Mouse (Mus musculus): Measurements from ENCODE around the gene Prmt2. TPM values are rescaled to one million over a fixed set of nuclear protein-coding genes. Genes with fewer than 3 reads are reported as not detected.

Gene Prmt2
- polyA plus RNA-seq, 1 experiment from 2014 or later: 42.6 TPM

GRCm38 (mm10) chr10:76245106-76245505 is 7.4 kb upstream of the Prmt2 start:
- no peak overlapping the region for H3K4me3 ChIP-seq (ENCODE audit: low read length)
- H3K36me3 ChIP-seq (ENCODE audit: control insufficient read depth, insufficient read depth, low read length): no peaks in the 10 kb centered on the region
- H3K27ac ChIP-seq (ENCODE audit: low read length): no peak overlapping the region
- no peak for ATAC-seq
- H3K9me3 ChIP-seq (ENCODE audit: control insufficient read depth, low read length): no peaks in the 10 kb centered on the region
- H3K27me3 ChIP-seq (replicated peaks; ENCODE audit: control insufficient read depth, insufficient read depth, low read length): no peaks in the 10 kb centered on the region
- no peak overlapping the region for H3K4me2 ChIP-seq (ENCODE audit: low read depth, low read length)
- 86% methylated on average over 2 of the region's 2 CpGs for WGBS
- no peak overlapping the region for H3K9ac ChIP-seq (ENCODE audit: low read depth, low read length)
- no peaks in the 10 kb centered on the region for H3K4me1 ChIP-seq (ENCODE audit: control insufficient read depth, insufficient read depth, low read length)

DNA sequence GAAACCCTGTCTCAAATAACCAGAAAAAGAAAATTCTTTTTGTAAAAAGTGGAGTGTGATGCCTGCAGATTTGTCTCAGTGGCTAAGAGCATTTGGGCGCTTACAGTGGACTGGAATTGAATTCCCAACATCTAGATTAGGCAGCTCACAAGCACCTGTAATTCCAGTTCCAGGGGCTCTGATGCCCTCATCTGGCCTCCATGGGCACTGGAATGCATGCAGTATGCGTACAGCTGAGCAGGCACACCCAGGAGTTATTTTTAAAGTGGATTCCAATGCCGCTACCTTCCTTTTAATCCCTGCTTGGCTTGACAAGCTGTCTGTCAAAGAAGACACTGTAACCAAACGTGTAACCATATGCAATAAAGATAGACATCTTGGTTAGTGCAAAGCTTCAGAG is 1.7 kb upstream of the Prmt2 start:
- no peaks in the 10 kb centered on the region for H3K36me3 ChIP-seq (ENCODE audit: control insufficient read depth, insufficient read depth, low read length)
- H3K9me3 ChIP-seq (ENCODE audit: control insufficient read depth, low read length): no peaks in the 10 kb centered on the region
- no peak overlapping the region for H3K4me2 ChIP-seq (ENCODE audit: low read depth, low read length)
- ATAC-seq: no peak
- H3K27ac ChIP-seq (ENCODE audit: low read length): no peak overlapping the region
- H3K27me3 ChIP-seq (replicated peaks; ENCODE audit: control insufficient read depth, insufficient read depth, low read length): no peaks in the 10 kb centered on the region
- H3K4me3 ChIP-seq (ENCODE audit: low read length): no peak overlapping the region
- peaks cover 4% of the 10 kb centered on the region; the same call in 1 of the 2 replicates for H3K4me1 ChIP-seq (ENCODE audit: control insufficient read depth, insufficient read depth, low read length)
- WGBS: 69% methylated on average over 4 of the region's 4 CpGs
- no peak overlapping the region for H3K9ac ChIP-seq (ENCODE audit: low read depth, low read length)

DNA sequence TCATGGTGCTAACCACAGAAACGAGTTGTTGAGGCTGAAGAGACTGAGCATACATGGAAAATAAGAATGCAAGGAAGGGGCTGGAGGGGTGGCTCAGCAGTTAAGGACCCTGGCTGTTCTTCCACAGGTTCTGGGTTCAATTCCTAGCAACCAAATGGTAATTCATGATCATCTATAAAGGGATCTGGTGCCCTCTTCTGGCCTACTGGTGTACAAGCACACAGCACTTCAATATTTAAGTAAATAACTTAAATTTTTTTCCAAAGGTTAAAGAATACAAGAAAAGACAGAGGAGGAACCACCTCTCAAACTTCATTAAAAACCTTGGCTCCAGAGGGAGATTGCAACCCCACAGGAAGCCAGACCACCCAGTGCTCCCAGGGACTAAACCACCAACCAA is 8.0 kb downstream of the Prmt2 start:
- WGBS: 70% methylated on average over 1 of the region's 1 CpGs
- ATAC-seq: no peak
- H3K9ac ChIP-seq (ENCODE audit: low read depth, low read length): no peak overlapping the region
- H3K27me3 ChIP-seq (replicated peaks; ENCODE audit: control insufficient read depth, insufficient read depth, low read length): no peaks in the 10 kb centered on the region
- H3K4me3 ChIP-seq (ENCODE audit: low read length): no peak overlapping the region
- peaks cover 2% of the 10 kb centered on the region; the same call in 1 of the 2 replicates for H3K4me1 ChIP-seq (ENCODE audit: control insufficient read depth, insufficient read depth, low read length)
- no peaks in the 10 kb centered on the region for H3K36me3 ChIP-seq (ENCODE audit: control insufficient read depth, insufficient read depth, low read length)
- H3K27ac ChIP-seq (ENCODE audit: low read length): no peak overlapping the region
- H3K4me2 ChIP-seq (ENCODE audit: low read depth, low read length): no peak overlapping the region
- H3K9me3 ChIP-seq (ENCODE audit: control insufficient read depth, low read length): no peaks in the 10 kb centered on the region

GRCm38 (mm10) chr10:76225944-76226343 is 11.7 kb downstream of the Prmt2 start:
- 90% methylated on average over 11 of the region's 11 CpGs for WGBS
- H3K9me3 ChIP-seq (ENCODE audit: control insufficient read depth, low read length): no peaks in the 10 kb centered on the region
- ATAC-seq: no peak
- H3K27ac ChIP-seq (ENCODE audit: low read length): no peak overlapping the region
- no peak overlapping the region for H3K4me3 ChIP-seq (ENCODE audit: low read length)
- H3K4me2 ChIP-seq (ENCODE audit: low read depth, low read length): no peak overlapping the region
- no peak overlapping the region for H3K9ac ChIP-seq (ENCODE audit: low read depth, low read length)
- H3K27me3 ChIP-seq (replicated peaks; ENCODE audit: control insufficient read depth, insufficient read depth, low read length): no peaks in the 10 kb centered on the region
- H3K4me1 ChIP-seq (ENCODE audit: control insufficient read depth, insufficient read depth, low read length): peaks cover 2% of the 10 kb centered on the region; the same call in 1 of the 2 replicates
- peaks cover 3% of the 10 kb centered on the region; the same call in 1 of the 2 replicates for H3K36me3 ChIP-seq (ENCODE audit: control insufficient read depth, insufficient read depth, low read length)

- Histone ChIP-seq H3K9me3 (ENCODE audit: control insufficient read depth, low read length) (0 out of 2 replicates have a peak, but pooled peaks cover 11% of the 10 kb centered on the region), H3K4me1 (ENCODE audit: control insufficient read depth, insufficient read depth, low read length) (no peaks in the 10 kb centered on the region), H3K9ac (ENCODE audit: low read depth, low read length) (no peak overlapping the region), H3K27me3 (replicated peaks; ENCODE audit: control insufficient read depth, insufficient read depth, low read length) (no peaks in the 10 kb centered on the region), H3K27ac (ENCODE audit: low read length) (no peak overlapping the region), H3K4me2 (ENCODE audit: low read depth, low read length) (no peak overlapping the region), H3K36me3 (ENCODE audit: control insufficient read depth, insufficient read depth, low read length) (peaks cover 27% of the 10 kb centered on the region), H3K4me3 (ENCODE audit: low read length) (no peak overlapping the region)
- no peak for ATAC-seq
- WGBS: 79% methylated on average over 9 of the region's 9 CpGs
These were observed 19.4 kb downstream of the Prmt2 start for GRCm38 (mm10) chr10:76218240-76218639.

GRCm38 (mm10) chr10:76217056-76217455 is 20.6 kb downstream of the Prmt2 start:
- H3K27me3 ChIP-seq (replicated peaks; ENCODE audit: control insufficient read depth, insufficient read depth, low read length): no peaks in the 10 kb centered on the region
- H3K9ac ChIP-seq (ENCODE audit: low read depth, low read length): no peak overlapping the region
- 95% methylated on average over 17 of the region's 17 CpGs for WGBS
- H3K4me1 ChIP-seq (ENCODE audit: control insufficient read depth, insufficient read depth, low read length): no peaks in the 10 kb centered on the region
- H3K36me3 ChIP-seq (ENCODE audit: control insufficient read depth, insufficient read depth, low read length): peaks cover 26% of the 10 kb centered on the region
- 0 out of 2 replicates have a peak, but pooled peaks cover 11% of the 10 kb centered on the region for H3K9me3 ChIP-seq (ENCODE audit: control insufficient read depth, low read length)
- H3K4me3 ChIP-seq (ENCODE audit: low read length): no peak overlapping the region
- H3K27ac ChIP-seq (ENCODE audit: low read length): no peak overlapping the region
- no peak overlapping the region for H3K4me2 ChIP-seq (ENCODE audit: low read depth, low read length)
- ATAC-seq: no peak

DNA sequence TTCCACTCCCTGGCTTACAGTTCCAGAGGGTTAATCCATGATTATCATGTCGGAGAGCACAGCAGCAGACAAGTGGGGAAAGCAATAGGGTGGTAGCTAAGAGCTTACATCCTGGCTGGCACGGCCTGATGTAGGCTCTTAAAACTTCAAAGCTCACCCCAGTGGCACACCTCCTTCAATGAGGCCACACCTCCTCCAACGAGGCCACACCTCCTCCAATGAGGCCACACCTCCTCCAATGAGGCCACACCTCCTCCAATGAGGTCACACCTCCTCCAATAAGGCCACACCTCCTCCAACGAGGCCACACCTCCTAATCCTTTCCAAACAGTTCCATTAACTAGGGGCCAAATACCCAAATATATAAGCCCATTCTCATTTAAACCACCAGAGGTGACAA is 23.5 kb downstream of the Prmt2 start:
- H3K4me2 ChIP-seq (ENCODE audit: low read depth, low read length): no peak overlapping the region
- no peak overlapping the region for H3K27ac ChIP-seq (ENCODE audit: low read length)
- H3K9me3 ChIP-seq (ENCODE audit: control insufficient read depth, low read length): 0 out of 2 replicates have a peak, but pooled peaks cover 11% of the 10 kb centered on the region
- no peak for ATAC-seq
- no peaks in the 10 kb centered on the region for H3K4me1 ChIP-seq (ENCODE audit: control insufficient read depth, insufficient read depth, low read length)
- H3K4me3 ChIP-seq (ENCODE audit: low read length): no peak overlapping the region
- H3K27me3 ChIP-seq (replicated peaks; ENCODE audit: control insufficient read depth, insufficient read depth, low read length): no peaks in the 10 kb centered on the region
- no peak overlapping the region for H3K9ac ChIP-seq (ENCODE audit: low read depth, low read length)
- 96% methylated on average over 4 of the region's 4 CpGs for WGBS
- H3K36me3 ChIP-seq (ENCODE audit: control insufficient read depth, insufficient read depth, low read length): peaks cover 23% of the 10 kb centered on the region

DNA sequence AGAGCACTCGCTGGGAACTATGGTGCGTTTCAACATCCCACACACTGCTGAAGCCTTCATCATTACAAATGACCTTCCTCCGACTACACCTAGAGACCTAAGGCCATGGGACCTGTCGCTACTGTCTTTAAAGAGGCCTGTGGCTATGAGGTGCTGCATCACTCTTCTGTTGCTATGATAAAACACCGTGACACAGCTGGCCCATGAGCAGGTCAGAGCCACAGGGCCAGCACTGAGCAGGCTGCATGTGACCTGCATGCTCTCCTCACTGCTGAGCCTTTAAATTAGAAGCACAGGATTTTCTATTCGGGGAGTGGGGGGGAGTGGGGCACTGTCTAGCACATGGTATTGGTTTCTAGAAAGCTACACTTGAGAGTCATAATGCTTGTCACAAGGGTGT is 25.5 kb downstream of the Prmt2 start:
- ATAC-seq: no peak
- no peak overlapping the region for H3K27ac ChIP-seq (ENCODE audit: low read length)
- no peaks in the 10 kb centered on the region for H3K4me1 ChIP-seq (ENCODE audit: control insufficient read depth, insufficient read depth, low read length)

DNA sequence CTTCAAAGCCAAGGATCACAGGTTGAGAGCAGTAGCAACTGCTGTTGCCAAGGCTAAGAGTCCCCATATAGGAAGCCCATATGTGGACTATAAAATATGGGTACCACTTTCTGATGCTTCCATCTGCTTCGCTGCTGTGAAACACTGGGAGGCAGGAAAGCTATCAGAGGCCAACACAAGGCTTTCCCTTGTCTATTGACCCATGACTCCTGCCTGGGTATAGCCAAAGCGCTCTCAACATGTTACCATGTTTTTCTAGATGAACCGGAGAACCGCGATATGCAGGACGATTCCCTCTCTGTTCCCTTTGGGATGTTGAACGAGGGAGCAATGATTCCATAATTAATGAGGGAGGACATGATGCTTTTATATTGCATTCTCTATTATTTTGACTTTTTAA is 26.9 kb downstream of the Prmt2 start:
- H3K27ac ChIP-seq (ENCODE audit: low read length): no peak overlapping the region
- no peak overlapping the region for H3K9ac ChIP-seq (ENCODE audit: low read depth, low read length)
- no peaks in the 10 kb centered on the region for H3K27me3 ChIP-seq (replicated peaks; ENCODE audit: control insufficient read depth, insufficient read depth, low read length)
- no peak for ATAC-seq
- no peaks in the 10 kb centered on the region for H3K4me1 ChIP-seq (ENCODE audit: control insufficient read depth, insufficient read depth, low read length)
- no peak overlapping the region for H3K4me2 ChIP-seq (ENCODE audit: low read depth, low read length)
- H3K9me3 ChIP-seq (ENCODE audit: control insufficient read depth, low read length): 0 out of 2 replicates have a peak, but pooled peaks cover 11% of the 10 kb centered on the region
- H3K4me3 ChIP-seq (ENCODE audit: low read length): no peak overlapping the region
- H3K36me3 ChIP-seq (ENCODE audit: control insufficient read depth, insufficient read depth, low read length): peaks cover 21% of the 10 kb centered on the region
- WGBS: 95% methylated on average over 7 of the region's 7 CpGs

More for the DNA sequence above, 25.5 kb downstream of the Prmt2 start:
- H3K4me3 ChIP-seq (ENCODE audit: low read length): no peak overlapping the region
- H3K9ac ChIP-seq (ENCODE audit: low read depth, low read length): no peak overlapping the region
- H3K27me3 ChIP-seq (replicated peaks; ENCODE audit: control insufficient read depth, insufficient read depth, low read length): no peaks in the 10 kb centered on the region
- 0 out of 2 replicates have a peak, but pooled peaks cover 11% of the 10 kb centered on the region for H3K9me3 ChIP-seq (ENCODE audit: control insufficient read depth, low read length)
- WGBS: 90% methylated on average over 6 of the region's 6 CpGs
- H3K4me2 ChIP-seq (ENCODE audit: low read depth, low read length): no peak overlapping the region
- H3K36me3 ChIP-seq (ENCODE audit: control insufficient read depth, insufficient read depth, low read length): peaks cover 21% of the 10 kb centered on the region

DNA sequence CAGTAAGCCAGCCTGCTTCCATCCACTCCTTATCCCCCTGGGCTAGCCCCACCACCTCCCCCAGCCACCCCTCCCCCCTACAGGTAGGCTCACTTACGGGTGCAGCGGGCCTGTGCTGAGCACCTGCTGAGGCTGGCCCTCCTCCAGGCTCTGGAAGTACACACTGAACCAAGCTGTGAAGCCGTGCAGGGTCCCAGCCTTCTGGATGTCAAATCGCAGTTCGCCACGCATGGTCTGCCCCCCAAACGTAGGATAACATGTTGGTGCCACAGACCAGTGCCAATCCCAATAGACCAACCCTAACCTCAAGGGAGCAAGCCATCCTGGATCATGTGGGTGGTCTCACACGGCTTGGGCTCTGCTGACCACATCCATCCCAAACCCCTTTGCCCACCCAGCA is 28.4 kb downstream of the Prmt2 start:
- no peak overlapping the region for H3K9ac ChIP-seq (ENCODE audit: low read depth, low read length)
- peaks cover 6% of the 10 kb centered on the region for H3K36me3 ChIP-seq (ENCODE audit: control insufficient read depth, insufficient read depth, low read length)
- no peaks in the 10 kb centered on the region for H3K27me3 ChIP-seq (replicated peaks; ENCODE audit: control insufficient read depth, insufficient read depth, low read length)
- no peak overlapping the region for H3K4me2 ChIP-seq (ENCODE audit: low read depth, low read length)
- no peak for ATAC-seq
- WGBS: 93% methylated on average over 8 of the region's 8 CpGs
- H3K27ac ChIP-seq (ENCODE audit: low read length): no peak overlapping the region
- no peak overlapping the region for H3K4me3 ChIP-seq (ENCODE audit: low read length)
- no peaks in the 10 kb centered on the region for H3K4me1 ChIP-seq (ENCODE audit: control insufficient read depth, insufficient read depth, low read length)
- 0 out of 2 replicates have a peak, but pooled peaks cover 4% of the 10 kb centered on the region for H3K9me3 ChIP-seq (ENCODE audit: control insufficient read depth, low read length)

All from intestine, embryonic 16.5 days (tissue).